Mouse (Mus musculus) sigmoid colon, adult 10 weeks (tissue): Measurements from ENCODE around the gene Hist1h3f. TPM values are rescaled to one million over a fixed set of nuclear protein-coding genes. Genes with fewer than 3 reads are reported as not detected.

Source experiments
- polyA plus RNA-seq: library from polyadenylated mRNA; stranded (reverse); fragments of 350-450 nt; fragmentation: Illumina TruSeq; extraction: RNeasy Lipid Tissue Mini Kit (QIAGEN cat#74804); gene quantifications from one replicate; pipeline ENCODE4 v1.2.3, GENCODE M21; 2014; ENCODE audit warnings: low read depth, low replicate concordance

The Hist1h3f gene
- polyA plus RNA-seq, 1 experiment from 2014 or later, result not detected

Other genes starting within 250 kb of the Hist1h3f start
- 97.3 TPM for gene Zfp322a, start 174.8 kb upstream of the Hist1h3f start, polyA plus RNA-seq
- gene Abt1, start 120.2 kb upstream of the Hist1h3f start, polyA plus RNA-seq, result 2.2 TPM
- gene Btn1a1, start 78.2 kb upstream of the Hist1h3f start, polyA plus RNA-seq, result 4.6 TPM
- gene Btn2a2, start 55.2 kb upstream of the Hist1h3f start, polyA plus RNA-seq, result not detected
- not detected for gene Hist1h4h, start 13.0 kb upstream of the Hist1h3f start, polyA plus RNA-seq
- not detected for gene Hist1h2af, start 10.1 kb upstream of the Hist1h3f start, polyA plus RNA-seq
- not detected for gene Hist1h3g, start 8.6 kb upstream of the Hist1h3f start, polyA plus RNA-seq
- gene Hist1h2bh, start 660 bp upstream of the Hist1h3f start, polyA plus RNA-seq, result 2.1 TPM
- not detected for gene Hist1h4f, start 7.6 kb downstream of the Hist1h3f start, polyA plus RNA-seq
- gene Hist1h1d, start 9.2 kb downstream of the Hist1h3f start, polyA plus RNA-seq, result 3.9 TPM
- gene Hist1h3e, start 18.3 kb downstream of the Hist1h3f start, polyA plus RNA-seq, result not detected
- gene Hist1h2ae, start 27.2 kb downstream of the Hist1h3f start, polyA plus RNA-seq, result not detected
- 3.6 TPM for gene Hist1h2bg, start 27.3 kb downstream of the Hist1h3f start, polyA plus RNA-seq
- not detected for gene Hist1h2bf, start 30.1 kb downstream of the Hist1h3f start, polyA plus RNA-seq
- gene Hist1h2ad, start 30.3 kb downstream of the Hist1h3f start, polyA plus RNA-seq, result not detected
- 6.7 TPM for gene Hist1h3d, start 31.7 kb downstream of the Hist1h3f start, polyA plus RNA-seq
- 2.3 TPM for gene Hist1h4d, start 37.5 kb downstream of the Hist1h3f start, polyA plus RNA-seq
- 16.9 TPM for gene Hist1h2be, start 77.1 kb downstream of the Hist1h3f start, polyA plus RNA-seq
- 6.3 TPM for gene Hist1h1e, start 78.5 kb downstream of the Hist1h3f start, polyA plus RNA-seq
- 9.6 TPM for gene Hist1h2ac, start 139.9 kb downstream of the Hist1h3f start, polyA plus RNA-seq
- gene Hist1h2bc, start 140.1 kb downstream of the Hist1h3f start, polyA plus RNA-seq, result 364 TPM
- not detected for gene Hist1h1t, start 151.8 kb downstream of the Hist1h3f start, polyA plus RNA-seq
- 2.2 TPM for gene Hist1h4c, start 154.4 kb downstream of the Hist1h3f start, polyA plus RNA-seq
- gene Hfe, start 166.8 kb downstream of the Hist1h3f start, polyA plus RNA-seq, result 13.2 TPM
- gene Hist1h1c, start 194.8 kb downstream of the Hist1h3f start, polyA plus RNA-seq, result 96.7 TPM
- not detected for gene Hist1h3c, start 201.6 kb downstream of the Hist1h3f start, polyA plus RNA-seq
- not detected for gene Hist1h2bb, start 202.7 kb downstream of the Hist1h3f start, polyA plus RNA-seq
- not detected for gene Hist1h2ab, start 207.1 kb downstream of the Hist1h3f start, polyA plus RNA-seq
- gene Hist1h3b, start 208.2 kb downstream of the Hist1h3f start, polyA plus RNA-seq, result not detected
- gene Hist1h4b, start 213.0 kb downstream of the Hist1h3f start, polyA plus RNA-seq, result not detected
- gene Hist1h4a, start 217.2 kb downstream of the Hist1h3f start, polyA plus RNA-seq, result not detected
- not detected for gene Hist1h3a, start 218.3 kb downstream of the Hist1h3f start, polyA plus RNA-seq
- gene Hist1h1a, start 219.6 kb downstream of the Hist1h3f start, polyA plus RNA-seq, result not detected
- gene Trim38, start 225.9 kb downstream of the Hist1h3f start, polyA plus RNA-seq, result 1.1 TPM